Mouse (Mus musculus): Measurements from ENCODE around the gene Tacc3. TPM values are rescaled to one million over a fixed set of nuclear protein-coding genes. Genes with fewer than 3 reads are reported as not detected.

The Tacc3 gene
- polyA plus RNA-seq, 1 experiment: 11.6 TPM

GRCm38 (mm10) chr5:33674439-33674838 lies 16.5 kb downstream of the Tacc3 start:
- no peak overlapping the region for H3K4me3 ChIP-seq (replicated peaks)
- H3K4me1 ChIP-seq (ENCODE audit: control insufficient read depth): peaks cover 5% of the 10 kb centered on the region
- peaks cover 53% of the 10 kb centered on the region for H3K36me3 ChIP-seq (ENCODE audit: control insufficient read depth)

GRCm38 (mm10) chr5:33675964-33676363 lies 18.0 kb downstream of the Tacc3 start:
- TF ChIP-seq TAL1 (IDR thresholded peaks at IDR 0.05; ENCODE audit: low read length) (no peak), GATA1 (IDR thresholded peaks at IDR 0.05; ENCODE audit: low read length) (no peak)
- H3K4me1 ChIP-seq (ENCODE audit: control insufficient read depth): peaks cover 8% of the 10 kb centered on the region
- no peaks in the 10 kb centered on the region for H3K9me3 ChIP-seq (ENCODE audit: control insufficient read depth, low read length)
- no peak overlapping the region for H3K4me3 ChIP-seq (replicated peaks)
- H3K27me3 ChIP-seq (ENCODE audit: control insufficient read depth): no peaks in the 10 kb centered on the region
- H3K36me3 ChIP-seq (ENCODE audit: control insufficient read depth): peaks cover 37% of the 10 kb centered on the region

More at GRCm38 (mm10) chr5:33674439-33674838, 16.5 kb downstream of the Tacc3 start:
- no peaks in the 10 kb centered on the region for H3K27me3 ChIP-seq (ENCODE audit: control insufficient read depth)
- TF ChIP-seq GATA1 (IDR thresholded peaks at IDR 0.05; ENCODE audit: low read length) (no peak), TAL1 (IDR thresholded peaks at IDR 0.05; ENCODE audit: low read length) (no peak)
- H3K9me3 ChIP-seq (ENCODE audit: control insufficient read depth, low read length): no peaks in the 10 kb centered on the region

GRCm38 (mm10) chr5:33678244-33678643 lies 20.3 kb downstream of the Tacc3 start:
- Histone ChIP-seq H3K27me3 (ENCODE audit: control insufficient read depth) (no peaks in the 10 kb centered on the region), H3K4me1 (ENCODE audit: control insufficient read depth) (peaks cover 23% of the 10 kb centered on the region), H3K9me3 (ENCODE audit: control insufficient read depth, low read length) (no peaks in the 10 kb centered on the region), H3K4me3 (replicated peaks) (no peak overlapping the region), H3K36me3 (ENCODE audit: control insufficient read depth) (peaks cover 15% of the 10 kb centered on the region)
- TF ChIP-seq TAL1 (IDR thresholded peaks at IDR 0.05; ENCODE audit: low read length) (no peak), GATA1 (IDR thresholded peaks at IDR 0.05; ENCODE audit: low read length) (no peak)

DNA sequence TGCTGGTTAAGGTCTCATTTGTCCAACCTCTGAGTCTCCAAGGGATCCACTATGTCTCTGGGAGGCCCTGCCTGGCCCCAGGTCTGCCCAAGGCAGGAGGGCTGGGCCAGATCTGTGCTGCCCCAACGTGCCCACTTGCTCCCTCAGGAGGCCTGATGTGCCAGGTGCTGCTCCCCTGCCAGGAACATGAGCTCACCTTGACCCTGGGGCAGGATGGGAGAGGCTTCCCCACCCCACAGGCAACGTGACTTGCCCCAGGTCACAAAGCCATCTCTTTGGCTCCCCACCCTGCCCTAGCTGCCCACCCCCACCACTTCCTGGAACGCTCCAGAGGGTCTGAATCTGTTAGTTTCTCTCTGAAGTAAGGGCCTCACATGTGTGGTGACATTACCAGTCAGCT lies 23.1 kb downstream of the Tacc3 start:
- Histone ChIP-seq H3K9me3 (ENCODE audit: control insufficient read depth, low read length) (no peaks in the 10 kb centered on the region), H3K4me1 (ENCODE audit: control insufficient read depth) (peaks cover 18% of the 10 kb centered on the region), H3K4me3 (replicated peaks) (no peak overlapping the region), H3K36me3 (ENCODE audit: control insufficient read depth) (no peaks in the 10 kb centered on the region), H3K27me3 (ENCODE audit: control insufficient read depth) (no peaks in the 10 kb centered on the region)
- no peak for TF ChIP-seq TAL1 (IDR thresholded peaks at IDR 0.05; ENCODE audit: low read length)
- no peak for TF ChIP-seq GATA1 (IDR thresholded peaks at IDR 0.05; ENCODE audit: low read length)

GRCm38 (mm10) chr5:33681611-33682388 lies 23.9 kb downstream of the Tacc3 start:
- TF ChIP-seq GATA1 (IDR thresholded peaks at IDR 0.05; ENCODE audit: low read length): no peak
- no peak for TF ChIP-seq TAL1 (IDR thresholded peaks at IDR 0.05; ENCODE audit: low read length)
- Histone ChIP-seq H3K9me3 (ENCODE audit: control insufficient read depth, low read length) (no peaks in the 10 kb centered on the region), H3K36me3 (ENCODE audit: control insufficient read depth) (no peaks in the 10 kb centered on the region), H3K27me3 (ENCODE audit: control insufficient read depth) (no peaks in the 10 kb centered on the region), H3K4me3 (replicated peaks) (no peak overlapping the region), H3K4me1 (ENCODE audit: control insufficient read depth) (peaks cover 18% of the 10 kb centered on the region)

- H3K27me3 ChIP-seq (ENCODE audit: control insufficient read depth): no peaks in the 10 kb centered on the region
- H3K4me3 ChIP-seq (replicated peaks): no peak overlapping the region
- no peak for TF ChIP-seq GATA1 (IDR thresholded peaks at IDR 0.05; ENCODE audit: low read length)
- no peak for TF ChIP-seq TAL1 (IDR thresholded peaks at IDR 0.05; ENCODE audit: low read length)
- H3K9me3 ChIP-seq (ENCODE audit: control insufficient read depth, low read length): no peaks in the 10 kb centered on the region
- H3K36me3 ChIP-seq (ENCODE audit: control insufficient read depth): no peaks in the 10 kb centered on the region
- H3K4me1 ChIP-seq (ENCODE audit: control insufficient read depth): peaks cover 18% of the 10 kb centered on the region
Observed at GRCm38 (mm10) chr5:33682963-33683362, 25.0 kb downstream of the Tacc3 start.

GRCm38 (mm10) chr5:33683897-33684652 lies 26.1 kb downstream of the Tacc3 start:
- Histone ChIP-seq H3K9me3 (ENCODE audit: control insufficient read depth, low read length) (no peaks in the 10 kb centered on the region), H3K4me1 (ENCODE audit: control insufficient read depth) (peaks cover 18% of the 10 kb centered on the region), H3K4me3 (replicated peaks) (no peak overlapping the region), H3K36me3 (ENCODE audit: control insufficient read depth) (no peaks in the 10 kb centered on the region), H3K27me3 (ENCODE audit: control insufficient read depth) (no peaks in the 10 kb centered on the region)
- TF ChIP-seq GATA1 (IDR thresholded peaks at IDR 0.05; ENCODE audit: low read length) (no peak), TAL1 (IDR thresholded peaks at IDR 0.05; ENCODE audit: low read length) (no peak)

- Histone ChIP-seq H3K4me3 (replicated peaks) (no peak overlapping the region), H3K36me3 (ENCODE audit: control insufficient read depth) (no peaks in the 10 kb centered on the region), H3K9me3 (ENCODE audit: control insufficient read depth, low read length) (no peaks in the 10 kb centered on the region), H3K27me3 (ENCODE audit: control insufficient read depth) (no peaks in the 10 kb centered on the region), H3K4me1 (ENCODE audit: control insufficient read depth) (peaks cover 16% of the 10 kb centered on the region)
- no peak for TF ChIP-seq TAL1 (IDR thresholded peaks at IDR 0.05; ENCODE audit: low read length)
- no peak for TF ChIP-seq GATA1 (IDR thresholded peaks at IDR 0.05; ENCODE audit: low read length)
Observed at GRCm38 (mm10) chr5:33684932-33685331, 27.0 kb downstream of the Tacc3 start.

- no peaks in the 10 kb centered on the region for H3K9me3 ChIP-seq (ENCODE audit: control insufficient read depth, low read length)
- no peak overlapping the region for H3K4me3 ChIP-seq (replicated peaks)
- TF ChIP-seq GATA1 (IDR thresholded peaks at IDR 0.05; ENCODE audit: low read length) (no peak), TAL1 (IDR thresholded peaks at IDR 0.05; ENCODE audit: low read length) (no peak)
- H3K36me3 ChIP-seq (ENCODE audit: control insufficient read depth): no peaks in the 10 kb centered on the region
- peaks cover 5% of the 10 kb centered on the region for H3K27me3 ChIP-seq (ENCODE audit: control insufficient read depth)
- H3K4me1 ChIP-seq (ENCODE audit: control insufficient read depth): peaks cover 3% of the 10 kb centered on the region
Observed at GRCm38 (mm10) chr5:33687142-33687541, 29.2 kb downstream of the Tacc3 start.
